Mouse (Mus musculus): ENCODE measurements around the gene Mxd1.
A peak's percentile ranks its signal among the peaks of the same experiment; 100 is the strongest.

The Mxd1 gene

DNA sequence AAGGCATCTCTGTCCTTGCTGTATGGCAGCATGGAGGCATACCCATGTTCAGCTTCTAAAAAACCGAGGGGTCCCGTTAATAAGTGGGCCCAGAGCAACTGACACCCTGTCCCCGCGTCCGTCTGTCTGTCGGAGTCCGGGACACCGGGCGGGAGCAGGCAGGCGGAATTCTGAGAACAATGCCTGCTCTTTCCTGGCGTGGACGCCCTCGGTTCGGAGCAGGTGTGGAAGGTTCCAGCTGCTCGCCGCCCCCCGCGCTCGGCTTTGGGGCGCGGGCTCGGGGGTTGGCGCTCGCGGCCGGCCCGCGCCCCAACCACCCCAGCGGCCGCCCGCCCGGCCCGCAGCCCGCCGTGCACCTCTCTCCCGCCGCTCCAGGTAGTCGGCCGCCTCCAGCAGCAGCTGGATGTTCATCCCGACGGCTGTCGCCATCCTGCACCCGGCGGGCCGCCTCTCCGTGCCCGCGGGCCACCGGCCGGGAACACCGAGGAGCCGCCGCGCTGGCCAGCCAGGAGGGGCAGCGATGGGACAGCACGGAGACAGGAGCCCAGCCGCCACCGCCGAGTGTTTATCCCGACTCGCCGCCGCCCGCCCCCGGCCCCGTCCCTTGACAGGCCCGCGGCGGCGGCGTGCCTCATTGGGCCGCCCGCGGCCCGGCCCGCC is at the start of gene Mxd1:
Mxd1 (minus strand) TSS at position 582 of the 660 bp plus-strand sequence.
- no peak for DNase-seq (ENCODE audit: low spot score in 2 of 2)

- no peak for DNase-seq (ENCODE audit: low spot score in 2 of 2)
These were observed 39.3 kb upstream of the Mxd1 start for GRCm38 (mm10) chr6:86708072-86708774.

DNA sequence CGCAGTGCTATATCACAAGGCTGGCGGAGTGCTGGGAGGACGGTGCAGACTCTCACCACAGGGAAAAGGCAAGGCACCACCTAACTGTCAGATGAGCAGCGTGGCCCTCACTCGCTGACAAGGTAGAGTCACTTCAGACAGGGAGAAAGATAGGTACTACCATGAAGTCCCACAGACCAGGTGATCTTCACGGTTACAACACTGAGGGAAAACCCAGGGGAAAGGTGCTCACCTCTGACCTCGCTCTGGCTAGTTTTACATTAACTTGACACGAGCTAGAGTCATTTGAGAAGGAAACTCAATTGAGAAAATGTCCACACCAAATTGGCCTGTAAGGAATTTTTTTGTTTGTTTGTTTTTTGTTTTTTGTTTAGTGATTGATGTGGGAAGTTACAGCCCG is 33.6 kb upstream of the Mxd1 start:
- no peak for DNase-seq (ENCODE audit: low spot score in 2 of 2)

DNA sequence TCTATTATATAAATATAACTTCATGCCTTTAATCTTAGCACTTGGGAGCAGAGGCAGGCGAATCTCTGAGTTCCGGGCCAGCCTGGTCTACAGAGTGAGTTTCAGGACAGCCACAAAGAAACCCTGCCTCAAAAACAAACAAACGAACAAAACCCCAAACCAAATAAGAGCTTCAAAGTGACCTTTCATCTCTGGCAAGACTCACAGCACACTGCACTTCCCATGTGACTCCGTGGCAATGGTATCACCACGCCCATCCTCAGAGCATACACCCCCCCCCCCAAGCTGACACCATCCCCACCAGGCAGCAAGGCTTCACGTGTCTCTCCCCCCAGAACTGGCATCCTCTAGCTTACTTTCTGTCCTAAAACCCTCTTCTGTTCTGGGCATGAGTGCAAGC is 28.9 kb upstream of the Mxd1 start:
- no peak for DNase-seq (ENCODE audit: low spot score in 2 of 2)

GRCm38 (mm10) chr6:86696213-86696612 is 27.3 kb upstream of the Mxd1 start:
- no peak for DNase-seq (ENCODE audit: low spot score in 2 of 2)

- peak; percentile 62 to 74 for DNase-seq (ENCODE audit: low spot score in 2 of 2)
These were observed 25.5 kb upstream of the Mxd1 start for GRCm38 (mm10) chr6:86694465-86694864.

GRCm38 (mm10) chr6:86689671-86690070 is 20.7 kb upstream of the Mxd1 start:
- DNase-seq (ENCODE audit: low spot score in 2 of 2), result no peak

DNA sequence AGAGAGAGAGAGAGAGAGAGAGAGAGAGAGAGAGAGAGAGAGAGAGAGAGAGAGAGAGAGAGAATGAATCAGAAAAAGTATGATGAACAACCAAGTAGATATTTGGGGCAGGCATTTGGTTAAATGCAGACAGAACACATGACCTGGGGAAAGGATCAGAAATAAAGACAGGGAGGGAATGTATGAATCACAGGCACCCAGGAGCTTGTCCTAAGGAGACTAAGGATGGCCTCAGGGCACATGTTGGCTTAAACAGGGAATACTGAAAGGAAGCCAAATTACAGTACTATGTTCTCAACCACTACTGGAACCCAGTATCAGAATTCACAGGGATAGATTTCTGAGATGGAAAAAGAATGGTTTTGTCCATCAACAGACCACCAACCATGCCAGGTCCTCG is 18.0 kb upstream of the Mxd1 start:
- no peak for DNase-seq (ENCODE audit: low spot score in 2 of 2)

DNA sequence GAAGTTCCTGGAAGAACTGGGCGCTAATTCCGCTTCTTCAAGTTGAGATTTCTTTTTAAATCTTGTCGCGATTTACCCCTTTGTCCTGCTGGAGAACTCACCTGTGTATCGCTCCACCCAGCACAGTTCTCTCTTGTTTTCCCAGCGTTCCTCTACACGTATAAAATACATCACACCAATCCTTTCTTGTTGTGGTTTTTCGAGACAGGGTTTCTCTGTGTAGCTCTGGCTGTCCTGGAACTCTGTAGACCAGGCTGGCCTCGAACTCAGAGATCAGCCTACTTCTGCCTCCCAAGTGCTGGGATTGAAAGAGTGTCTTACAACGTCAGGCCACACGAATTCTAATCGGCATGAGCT is 15.7 kb upstream of the Mxd1 start:
- no peak for DNase-seq (ENCODE audit: low spot score in 2 of 2)

DNA sequence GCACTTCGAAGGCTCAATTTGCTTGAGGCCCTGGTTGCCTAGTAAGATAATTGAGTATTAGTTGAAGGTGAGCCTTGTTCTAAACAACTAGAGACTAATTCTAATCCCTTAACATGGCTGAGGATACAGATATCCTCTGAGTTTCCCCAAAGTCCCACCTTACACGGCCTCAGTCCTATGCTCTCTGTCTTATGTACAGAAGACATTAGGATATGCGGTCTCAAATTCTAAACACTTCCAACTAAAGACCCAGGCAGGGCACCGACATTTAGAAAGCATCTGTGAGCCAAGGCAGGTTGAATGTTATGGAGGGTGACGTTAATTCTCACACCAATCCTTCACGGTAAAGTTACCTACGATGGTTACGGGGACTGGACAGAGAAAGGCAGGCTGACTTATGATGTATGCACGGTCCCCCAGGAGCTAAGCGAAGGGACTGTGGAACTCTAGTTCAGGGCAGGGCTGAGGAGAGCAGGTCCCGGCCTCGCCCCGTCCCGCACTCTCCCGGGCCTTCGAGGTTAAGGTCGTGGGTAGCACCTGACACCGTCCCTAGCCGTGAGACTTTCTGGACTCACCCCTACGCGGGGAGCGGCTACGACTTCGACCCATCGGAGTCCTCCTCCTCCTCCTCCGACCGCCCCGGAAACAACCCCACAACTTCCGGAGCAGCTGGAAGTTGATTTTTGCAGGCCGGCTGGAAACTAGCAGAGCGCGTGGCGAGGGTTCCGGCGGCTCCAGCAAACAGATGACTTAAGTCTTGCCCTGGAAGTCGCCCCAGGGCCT is 15.1 kb upstream of the Mxd1 start, which contains the start of gene Snrnp27:
Snrnp27 (minus strand) TSS at position 651 of the 783 bp plus-strand sequence.
- peak; percentile 87 to 91 for DNase-seq (ENCODE audit: low spot score in 2 of 2)

DNA sequence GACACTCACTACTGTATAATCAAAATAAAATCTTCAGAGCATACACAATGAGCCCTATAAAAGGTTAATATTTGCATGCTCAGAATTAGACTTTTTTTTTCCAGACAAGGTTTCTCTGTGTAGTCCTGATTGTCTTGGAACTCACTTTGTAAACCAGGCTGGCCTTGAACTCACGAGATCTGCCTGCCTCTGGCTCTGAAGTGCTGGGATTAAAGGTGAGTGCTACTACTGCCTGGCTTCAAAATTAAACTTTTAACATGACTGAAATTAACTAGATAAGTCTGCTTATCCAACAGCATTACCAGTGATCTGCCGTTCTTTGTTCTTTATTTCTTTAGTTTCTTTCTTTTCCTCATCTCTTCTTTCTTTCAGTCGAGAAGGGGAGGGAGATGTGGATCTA is 12.3 kb upstream of the Mxd1 start:
- DNase-seq (ENCODE audit: low spot score in 2 of 2), result no peak

DNA sequence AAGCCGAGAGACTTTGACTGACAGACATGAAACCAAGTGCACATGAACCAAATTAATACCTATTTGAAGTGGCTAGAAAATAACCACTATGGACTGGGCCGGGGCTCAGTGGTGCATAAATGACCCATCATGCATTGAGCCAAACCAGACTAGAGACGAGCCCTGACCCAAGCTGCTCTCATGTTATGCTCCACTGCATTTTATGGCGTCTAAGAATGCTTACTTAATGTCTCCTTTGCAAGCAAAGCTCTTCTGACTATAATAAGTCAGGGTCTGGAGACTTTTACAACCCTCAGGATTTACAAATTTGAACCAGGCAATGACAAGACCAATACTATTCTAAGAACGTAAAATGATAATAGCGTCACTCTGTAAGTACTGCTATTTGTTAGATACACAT is 9.4 kb upstream of the Mxd1 start:
- no peak for DNase-seq (ENCODE audit: low spot score in 2 of 2)

DNA sequence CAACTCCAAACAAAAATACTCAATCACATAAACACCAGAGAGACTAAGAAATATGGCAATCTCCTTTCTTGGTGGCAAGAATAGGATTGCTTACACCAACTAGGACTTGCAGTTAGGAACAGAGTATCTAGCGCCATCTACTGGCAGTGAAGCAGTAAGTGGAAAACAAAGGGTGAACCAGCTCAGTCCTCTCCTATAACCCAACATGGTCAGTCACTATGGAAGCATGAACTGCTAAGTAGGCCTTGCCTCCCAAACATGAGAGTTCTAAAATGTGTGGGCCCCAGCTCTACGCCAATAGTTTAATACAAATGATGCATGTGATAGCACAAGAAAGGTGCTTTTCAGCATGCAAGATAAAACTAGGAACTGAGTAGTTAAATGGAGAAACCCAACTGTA is 1.9 kb upstream of the Mxd1 start:
- peak; percentile 69 to 71 for DNase-seq (ENCODE audit: low spot score in 2 of 2)

- peak; percentile 100 for DNase-seq (ENCODE audit: low spot score in 2 of 2)
These were observed 323 bp upstream of the Mxd1 start for GRCm38 (mm10) chr6:86669240-86669727.

- no peak for DNase-seq (ENCODE audit: low spot score in 2 of 2)
These were observed 1.9 kb downstream of the Mxd1 start for GRCm38 (mm10) chr6:86667061-86667460.

DNA sequence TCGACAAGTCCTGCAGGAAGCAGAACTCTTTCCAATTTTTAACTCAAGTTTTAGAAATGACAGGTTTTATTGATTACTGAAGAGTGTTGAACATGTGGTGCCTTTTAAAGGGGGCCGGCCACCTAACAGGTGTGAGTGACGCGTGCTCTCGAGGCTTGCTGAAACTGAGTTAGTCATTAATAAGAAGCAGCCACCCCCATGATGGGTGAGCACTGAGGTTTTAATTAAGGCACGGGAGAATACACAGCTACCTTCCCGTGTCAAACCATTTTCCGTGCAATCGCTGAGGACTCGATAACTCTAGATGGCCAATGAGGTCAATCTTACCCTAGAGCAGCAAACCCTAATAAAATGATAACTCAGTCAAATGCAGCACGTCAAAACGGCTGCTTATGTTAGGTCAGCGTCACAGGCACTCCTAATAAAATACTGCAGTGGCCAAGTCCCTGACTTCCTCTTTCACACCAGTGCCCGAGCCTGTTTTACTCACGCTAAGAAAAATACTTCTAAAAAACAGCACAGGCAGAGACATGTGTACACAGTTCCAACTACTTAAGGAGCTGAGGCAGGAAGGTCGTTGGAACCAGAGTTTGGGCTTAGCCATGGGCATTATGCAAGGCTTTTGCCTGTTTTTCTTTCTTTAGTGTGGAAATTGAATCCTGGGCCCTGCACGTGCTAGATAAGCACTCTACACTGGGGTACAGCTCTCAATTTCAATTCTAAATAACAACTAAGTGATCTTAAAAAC is 3.2 kb downstream of the Mxd1 start:
- DNase-seq (ENCODE audit: low spot score in 2 of 2), result no peak

GRCm38 (mm10) chr6:86665076-86665475 is 3.9 kb downstream of the Mxd1 start:
- no peak for DNase-seq (ENCODE audit: low spot score in 2 of 2)

DNA sequence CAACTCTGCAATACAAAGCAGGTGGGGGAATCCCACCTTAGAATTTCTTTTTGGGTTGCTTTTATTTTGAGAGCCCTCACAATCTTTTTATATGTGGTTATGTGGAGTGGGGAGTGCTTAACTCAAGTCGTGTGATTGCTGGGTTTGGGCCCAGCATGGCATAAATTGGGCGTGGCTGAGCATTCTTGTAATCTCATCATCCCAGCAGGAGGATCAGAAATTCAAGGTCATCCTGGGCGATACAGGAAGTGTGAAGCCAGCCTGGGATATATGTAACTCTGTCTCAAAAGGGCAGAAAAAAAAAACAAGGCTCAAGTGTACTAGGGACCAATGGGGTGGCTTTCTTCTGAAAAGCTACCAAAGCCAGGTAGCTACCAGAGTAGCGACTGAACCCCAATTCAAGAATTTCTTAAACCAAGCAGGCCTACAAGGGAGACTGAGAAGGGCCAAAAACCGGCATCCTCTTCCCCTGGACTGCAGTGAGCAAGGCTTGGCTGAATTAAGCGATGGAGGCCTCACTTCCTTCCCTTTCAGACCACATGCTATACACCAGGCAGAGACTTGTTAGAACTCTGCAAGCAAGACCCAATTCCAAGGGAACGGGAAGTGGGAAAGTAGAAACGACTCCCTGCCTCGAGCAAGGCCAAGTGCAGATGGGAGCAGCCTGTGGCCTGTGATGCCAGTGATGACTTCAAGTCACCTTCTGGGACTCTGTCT is 8.6 kb downstream of the Mxd1 start:
- DNase-seq (ENCODE audit: low spot score in 2 of 2), result no peak

GRCm38 (mm10) chr6:86658501-86658900 is 10.5 kb downstream of the Mxd1 start:
- DNase-seq (ENCODE audit: low spot score in 2 of 2), result no peak

DNA sequence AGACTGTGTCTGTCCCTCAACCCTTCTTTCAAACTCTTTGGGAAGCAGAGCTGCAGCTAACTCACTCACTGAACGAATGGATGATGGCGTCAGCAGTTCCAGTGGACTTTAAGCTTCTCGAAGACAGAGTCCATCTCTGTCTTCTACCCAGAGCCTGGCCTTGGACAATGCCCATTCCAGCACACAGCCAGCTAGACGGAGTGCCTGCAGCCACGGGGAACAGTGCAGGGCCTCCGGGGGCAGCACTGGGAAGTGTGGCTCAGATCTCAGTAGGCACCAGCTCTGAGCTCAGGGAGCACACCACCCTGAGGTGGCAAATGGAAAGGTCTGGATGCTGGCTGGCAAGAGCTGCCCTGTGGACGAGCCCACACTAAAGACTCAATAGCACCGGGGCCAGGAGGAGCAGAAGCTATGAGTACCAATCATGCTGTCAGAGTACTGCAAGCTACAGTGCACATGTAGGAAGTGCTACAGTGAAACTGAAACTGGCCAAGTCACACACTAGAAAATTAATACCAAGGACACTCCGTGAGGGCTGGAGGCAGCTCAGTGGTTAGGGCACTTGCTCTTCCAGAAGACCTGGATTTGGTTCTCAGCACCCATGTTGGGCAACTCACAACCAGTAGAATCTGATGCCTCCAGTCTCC is 14.6 kb downstream of the Mxd1 start:
- no peak for DNase-seq (ENCODE audit: low spot score in 2 of 2)

GRCm38 (mm10) chr6:86653026-86653425 is 15.9 kb downstream of the Mxd1 start:
- no peak for DNase-seq (ENCODE audit: low spot score in 2 of 2)
